Mouse (Mus musculus) megakaryocyte progenitor cell, adult 5-6 weeks (primary cell): ENCODE measurements around the gene Adcy3. TPM values are rescaled to one million over a fixed set of nuclear protein-coding genes. Genes with fewer than 3 reads are reported as not detected.
"Not testable (repeated sequence)": the region's sequence is repeated elsewhere in the genome, so short reads cannot be mapped to it uniquely, and the experiment has no call there.

ENCODE experiments used
- ATAC-seq: replicated peaks from 2 replicates; pipeline ENCODE4 v1.8.0; 2016; ENCODE audit warnings: mild to moderate bottlenecking, moderate TSS enrichment, inconsistent platforms; ENCODE audit not compliant: poor library complexity
- total RNA-seq, 2 experiments: library from RNA; stranded (forward) in 1 of 2; stranded (reverse) in 1 of 2; fragments of 157-497, 149-512 nt in 1 of 2; fragments of 200-1000 nt in 1 of 2; gene quantifications; 2 replicates each; pipeline versions ENCODE4 v1.2.3 to v1.2.4; 2015 to 2017

The Adcy3 gene
- total RNA-seq, 2 experiments from 2014 or later = 1.3 to 2.0 TPM

DNA sequence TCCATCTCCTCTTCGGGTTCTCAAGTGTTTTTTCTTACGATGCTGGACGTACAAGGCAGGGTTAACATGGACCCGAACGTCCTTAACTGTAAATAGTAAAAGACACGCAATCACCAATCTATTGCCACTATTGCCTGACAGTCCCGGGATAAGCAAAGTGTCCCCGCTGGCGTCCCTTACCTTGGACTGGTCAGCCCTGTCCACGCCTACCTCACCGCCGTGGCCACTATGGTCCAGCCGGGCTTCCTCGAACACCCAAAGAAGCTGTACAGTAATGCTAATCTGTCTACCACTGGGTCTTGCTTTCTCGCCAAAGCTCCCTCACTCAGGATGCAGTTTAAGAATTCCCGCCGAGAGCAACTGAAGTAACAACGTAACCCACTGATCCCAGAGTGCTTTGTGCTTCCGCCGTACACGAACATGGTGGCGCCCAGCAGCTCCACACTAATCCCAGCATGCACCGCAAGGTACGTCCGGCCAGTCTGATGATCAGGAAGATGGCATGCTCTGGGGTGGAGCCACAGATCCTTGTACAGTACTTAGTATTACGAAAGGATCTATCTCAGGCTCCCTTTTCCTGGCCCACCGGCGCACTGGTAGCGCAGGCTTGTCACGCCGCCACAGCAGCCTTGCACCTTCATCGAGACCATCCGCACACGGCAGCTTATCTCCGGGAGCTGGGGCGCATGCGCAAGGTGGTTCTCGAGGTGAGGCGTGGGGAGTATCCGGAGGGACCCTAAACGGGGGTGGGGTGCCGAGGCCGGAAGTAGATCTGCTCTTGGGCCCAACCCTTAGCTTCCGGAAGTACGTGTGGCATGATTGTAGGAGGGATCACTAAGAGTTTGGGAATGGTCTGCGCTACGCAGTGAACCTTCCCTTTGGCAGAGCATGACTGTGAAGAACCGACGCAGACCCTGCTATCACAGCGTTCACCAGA, 100.9 kb downstream of the Adcy3 start, which contains the start of the genes Ptrhd1 and Cenpo:
Gene Ptrhd1, plus strand, starts transcription at position 456 of the 937 bp plus-strand sequence.
Gene Cenpo, minus strand, starts transcription at position 723 of the 937 bp plus-strand sequence.
- ATAC-seq = peak; percentile 92

DNA sequence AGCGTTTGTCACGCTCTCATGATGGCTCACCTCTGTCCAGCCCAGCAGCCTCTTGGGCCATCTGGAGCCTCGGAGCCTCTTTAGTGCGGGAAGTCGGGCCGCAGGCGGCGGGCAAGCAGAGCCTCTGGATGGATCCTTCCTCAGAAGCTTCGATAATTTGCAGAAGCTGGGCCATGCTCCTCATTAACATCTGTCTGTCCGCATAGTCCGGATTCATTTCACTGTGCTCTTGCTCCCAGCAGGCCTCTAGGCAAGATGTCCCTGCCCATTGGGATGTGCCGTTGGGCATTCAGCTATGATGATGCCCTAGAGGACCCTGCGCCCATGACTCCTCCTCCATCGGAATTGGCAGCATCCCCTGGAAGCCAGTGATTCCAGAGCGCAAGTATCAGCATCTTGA, 104.6 kb downstream of the Adcy3 start:
- ATAC-seq = no peak

DNA sequence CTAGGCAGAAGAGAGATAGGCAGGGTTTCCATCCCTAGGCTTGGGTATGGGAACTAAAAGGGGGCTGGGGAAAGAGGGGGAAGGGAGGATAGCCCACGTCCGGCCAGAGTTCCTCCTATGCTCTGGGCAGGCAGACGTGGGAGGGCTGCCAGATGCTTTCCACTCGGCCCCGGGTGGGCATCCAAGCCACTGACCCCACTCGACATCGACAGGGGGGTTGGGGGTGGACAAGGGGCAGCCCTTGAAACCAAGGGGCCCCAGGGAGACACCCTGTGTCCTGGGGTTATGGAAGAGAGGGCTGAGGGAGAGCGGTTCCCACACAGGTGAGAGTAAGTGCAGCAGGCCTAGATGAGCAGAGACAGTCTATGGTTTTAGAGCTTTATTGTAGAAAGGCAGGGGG, 107.4 kb downstream of the Adcy3 start:
- not testable (repeated sequence) for ATAC-seq

DNA sequence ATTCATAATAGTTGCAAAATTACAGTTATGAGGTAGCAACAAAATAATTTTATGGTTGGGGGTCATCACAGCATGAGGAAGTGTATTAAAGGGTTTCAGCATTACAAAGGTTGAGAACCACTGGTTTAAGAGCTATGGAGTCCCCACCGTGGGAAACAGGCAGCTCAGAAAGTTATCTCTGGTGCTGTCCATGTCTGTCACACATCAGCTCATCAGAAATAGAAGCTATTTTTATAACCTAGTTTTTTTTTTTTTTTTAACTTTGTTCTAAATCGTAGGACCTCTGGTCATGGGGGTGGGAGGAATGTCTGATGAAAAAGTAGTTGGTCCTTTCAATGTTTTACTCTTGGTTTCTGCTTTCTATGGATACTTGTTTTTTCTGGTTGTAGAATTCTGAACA, 110.9 kb downstream of the Adcy3 start:
- ATAC-seq = no peak

DNA sequence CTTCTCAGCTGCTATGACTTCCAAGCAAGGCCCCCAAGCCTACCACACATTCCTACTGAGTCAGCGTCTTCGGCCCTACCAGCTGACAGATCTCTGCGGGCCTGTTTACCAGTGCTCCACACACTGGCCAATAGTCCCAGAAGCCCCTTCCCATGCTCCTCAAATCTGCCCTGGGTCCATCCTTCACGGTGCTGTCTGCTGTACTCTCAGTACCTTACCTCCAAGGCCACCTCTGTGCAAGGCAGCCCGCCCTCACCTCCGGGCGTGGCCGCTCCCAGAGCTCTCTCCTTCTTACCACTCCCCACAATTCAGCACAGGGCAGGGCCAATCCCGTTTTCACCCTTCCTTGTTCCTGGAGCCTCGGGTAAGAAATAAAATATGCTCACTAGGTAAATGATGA, 112.8 kb downstream of the Adcy3 start:
- no peak for ATAC-seq

DNA sequence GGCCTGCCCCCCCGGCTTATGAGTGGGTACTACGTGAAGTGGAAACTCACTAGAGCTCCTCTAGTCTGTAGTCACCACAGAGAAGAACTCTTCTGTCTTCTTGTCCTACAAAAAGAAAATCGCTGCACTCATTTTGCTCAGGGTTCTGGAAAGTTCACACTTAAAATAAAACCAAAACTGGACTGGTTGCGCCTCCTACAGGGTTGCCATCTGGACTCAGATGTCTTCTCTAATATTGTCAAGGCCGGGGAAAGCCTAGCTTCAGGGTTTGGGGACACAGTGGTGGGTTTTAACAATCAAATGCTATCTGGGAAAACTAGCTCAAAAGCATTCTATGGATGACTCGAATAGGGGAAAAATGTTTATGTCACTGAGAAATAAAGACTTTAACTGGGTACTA, 116.9 kb downstream of the Adcy3 start:
- ATAC-seq = no peak

DNA sequence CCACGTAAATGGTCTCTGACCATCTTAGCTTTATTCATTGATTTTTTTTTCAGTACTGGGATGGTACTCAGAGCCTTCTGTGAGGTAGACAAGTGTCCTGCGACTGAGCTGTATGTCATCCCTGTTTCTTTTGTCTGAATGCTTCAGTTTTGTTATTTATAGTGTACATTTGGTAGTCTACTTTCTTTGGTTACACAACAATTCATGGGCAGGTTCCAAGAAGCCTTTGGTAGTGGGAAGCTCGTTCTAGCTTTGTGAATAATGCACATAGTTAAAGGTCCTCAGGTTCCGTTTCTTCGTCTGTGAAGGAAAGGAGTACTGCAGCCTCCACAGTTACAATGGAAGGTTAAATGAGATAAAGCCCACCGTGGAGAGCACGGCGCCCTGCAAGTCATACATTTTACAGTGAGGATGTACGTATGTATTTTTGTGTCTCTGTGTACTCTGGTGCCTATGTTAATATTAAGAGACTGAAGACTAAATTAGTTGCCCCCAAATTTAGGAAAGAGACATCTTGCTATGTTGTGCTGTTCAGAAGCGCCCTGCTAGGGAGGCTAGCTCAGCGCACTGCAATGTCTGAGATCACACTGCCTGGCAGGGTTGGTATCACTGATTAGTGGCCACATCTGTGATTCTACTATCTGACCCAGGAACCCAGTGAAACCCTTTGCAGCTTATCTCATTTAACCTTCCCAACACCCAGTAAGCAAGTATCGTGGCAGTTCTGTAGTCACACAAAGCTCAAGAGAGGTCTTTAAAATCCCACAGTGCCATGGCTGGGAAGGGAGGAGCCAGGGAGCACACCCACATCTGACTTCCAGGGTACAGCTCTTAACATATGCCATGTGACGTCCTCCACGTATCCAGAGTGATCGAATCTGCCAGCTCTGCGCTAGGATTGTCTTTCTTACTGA, 120.1 kb downstream of the Adcy3 start:
- peak; percentile 98 for ATAC-seq

Other genes starting within 250 kb of the Adcy3 start
- gene Pomc, start 178.2 kb upstream of the Adcy3 start, total RNA-seq (2015) = 0.83 and 1.2 TPM in 2 replicates
- 0.44 and 2.2 TPM in 2 replicates for gene Pomc, start 178.2 kb upstream of the Adcy3 start, total RNA-seq (2017)
- 0.24 and 0.30 TPM in 2 replicates for gene Efr3b, start 94.2 kb upstream of the Adcy3 start, total RNA-seq (2015)
- 0.41 and 1.9 TPM in 2 replicates for gene Efr3b, start 94.2 kb upstream of the Adcy3 start, total RNA-seq (2017)
- 5.5 and 10.2 TPM in 2 replicates for gene Dnajc27, start 50.5 kb upstream of the Adcy3 start, total RNA-seq (2015)
- gene Dnajc27, start 50.5 kb upstream of the Adcy3 start, total RNA-seq (2017) = 4.8 and 6.7 TPM in 2 replicates
- gene Ptrhd1, start 100.9 kb downstream of the Adcy3 start, total RNA-seq (2015) = 5.8 and 7.5 TPM in 2 replicates
- 3.4 and 4.5 TPM in 2 replicates for gene Ptrhd1, start 100.9 kb downstream of the Adcy3 start, total RNA-seq (2017)
- gene Cenpo, start 101.2 kb downstream of the Adcy3 start, total RNA-seq (2015) = 18.5 and 19.2 TPM in 2 replicates
- 49.7 and 51.3 TPM in 2 replicates for gene Cenpo, start 101.2 kb downstream of the Adcy3 start, total RNA-seq (2017)